Mouse (Mus musculus) lung, postnatal 4 days (tissue): Measurements from ENCODE around the gene Mrps21.
"Not testable (repeated sequence)": the region's sequence is repeated elsewhere in the genome, so short reads cannot be mapped to it uniquely, and the experiment has no call there.

Source experiments
- DNase-seq, 2 experiments: peaks; one replicate each; pipeline ENCODE4 v3.0.0; 2021

The Mrps21 gene

DNA sequence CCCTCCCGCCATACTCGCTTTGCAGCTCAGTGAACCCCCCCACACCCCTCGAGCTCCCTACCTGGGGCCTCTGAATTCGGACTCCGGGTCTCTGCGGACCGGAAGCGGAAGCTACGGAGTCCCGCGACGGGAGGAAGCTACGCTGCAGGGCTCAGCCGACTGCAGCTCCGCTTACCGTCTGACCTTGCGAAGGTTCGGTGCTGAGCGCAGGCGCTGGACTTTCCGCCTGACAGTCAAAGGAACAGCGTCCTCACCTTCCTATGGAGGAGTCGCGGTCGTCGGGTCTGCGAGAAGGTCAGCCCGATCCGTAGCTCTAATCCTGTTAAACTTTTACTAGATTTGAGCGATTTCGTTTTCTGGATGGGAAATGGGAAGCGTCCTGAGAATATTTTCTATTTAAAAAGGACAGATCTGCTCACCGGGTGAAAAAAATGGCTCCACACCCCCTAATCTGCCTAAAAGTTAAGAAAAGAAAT is at the start of gene Mrps21:
Gene Mrps21, minus strand, starts transcription at position 128 of the 476 bp plus-strand sequence.
- peak; percentile 88 to 92 for DNase-seq

DNA sequence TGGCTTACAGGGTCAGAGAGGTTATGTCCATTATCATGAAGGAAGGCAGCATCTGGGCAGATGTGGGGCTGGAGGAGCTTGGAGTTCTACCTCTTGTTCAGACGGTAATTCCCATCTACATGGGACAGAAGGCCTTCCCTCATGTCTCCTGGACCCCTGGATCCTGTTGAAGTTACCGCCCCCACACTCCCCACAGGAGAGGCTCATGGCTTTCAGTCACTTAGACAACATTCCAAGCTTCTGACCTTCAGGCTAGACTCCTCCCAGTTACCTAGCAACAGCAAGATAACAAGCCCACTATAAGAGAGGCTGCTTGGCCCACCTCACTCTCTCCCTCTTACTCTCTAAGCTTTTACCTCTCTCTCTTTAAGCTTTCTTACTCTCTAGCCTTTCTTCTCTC is 49.2 kb upstream of the Mrps21 start:
- DNase-seq, result not testable (repeated sequence)

DNA sequence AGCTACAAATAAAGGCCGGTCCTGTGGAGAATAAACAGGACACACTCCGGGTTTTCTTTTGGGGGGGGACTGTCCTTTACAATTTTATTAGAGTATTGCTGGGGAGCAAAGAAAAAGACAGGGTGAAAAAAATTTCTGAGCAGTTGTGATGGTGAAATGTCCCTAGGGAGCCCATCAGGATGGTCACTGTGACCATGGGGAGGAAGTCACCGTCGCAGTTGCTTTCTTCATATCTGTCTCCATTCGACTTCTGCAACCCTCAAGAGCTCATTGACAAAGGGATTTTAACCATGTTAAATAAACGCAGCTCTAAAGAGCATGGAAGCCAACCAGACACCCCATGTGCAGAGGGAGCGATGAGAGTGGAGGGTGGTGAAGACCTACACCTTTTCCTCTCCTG is 45.4 kb upstream of the Mrps21 start:
- no peak for DNase-seq

DNA sequence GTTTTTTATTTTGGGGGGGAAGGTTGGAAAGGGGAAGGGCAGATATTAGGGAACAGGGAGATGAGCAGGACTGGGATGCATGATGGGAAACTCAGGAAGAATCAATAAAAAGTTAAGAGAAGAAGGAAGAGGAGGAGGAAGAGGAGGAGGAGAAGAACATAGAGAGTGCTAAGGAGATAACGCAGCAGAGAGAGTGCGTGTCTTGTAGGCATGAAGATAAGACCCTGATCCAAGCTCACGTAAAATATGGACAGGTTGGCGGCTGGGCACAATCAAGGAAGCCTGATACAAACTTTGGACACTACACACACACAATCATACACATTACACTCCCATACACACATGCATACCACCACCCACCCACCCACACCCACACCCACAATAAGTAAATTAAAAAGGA is 43.4 kb upstream of the Mrps21 start:
- DNase-seq, result no peak

DNA sequence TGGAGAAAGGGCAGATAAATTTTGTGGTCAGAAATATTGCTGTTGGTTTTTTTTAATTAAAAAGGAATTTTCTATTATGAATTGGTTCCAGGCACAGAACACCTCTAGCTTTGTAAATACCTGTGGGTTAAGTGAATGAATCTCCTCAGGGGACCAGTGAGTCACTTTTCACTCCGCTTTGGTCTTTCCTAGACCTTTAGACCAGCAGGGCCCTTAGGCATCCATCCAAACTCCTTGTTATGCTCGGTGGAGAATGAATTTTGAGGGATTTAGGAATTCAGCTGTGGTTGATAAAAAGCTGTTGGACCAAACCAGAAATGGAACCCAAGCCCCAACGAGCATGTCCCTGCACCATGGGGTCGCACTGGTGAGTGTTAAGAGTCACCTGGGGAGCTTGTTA is 36.3 kb upstream of the Mrps21 start:
- DNase-seq, result no peak

DNA sequence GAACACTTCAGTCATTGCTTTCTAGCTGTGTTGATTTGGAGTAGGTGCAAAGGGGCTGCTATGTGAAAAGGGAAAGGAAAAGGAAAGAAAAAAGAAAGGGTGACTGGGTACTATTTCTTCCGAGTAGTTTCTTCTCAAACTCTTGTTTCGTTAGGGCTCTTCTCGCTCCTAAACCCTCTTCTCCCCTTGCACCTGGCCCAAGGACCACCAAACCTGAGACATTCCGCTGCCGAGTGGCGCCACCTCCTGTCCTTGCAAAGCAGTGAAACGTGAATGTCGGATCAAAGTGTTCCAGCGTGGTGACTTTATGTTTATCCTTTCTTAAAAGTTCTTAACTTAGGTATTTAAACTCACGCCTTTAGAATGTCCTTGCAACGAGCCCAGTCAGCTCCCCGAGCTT is 35.5 kb upstream of the Mrps21 start:
- peak; percentile 53 to 73 for DNase-seq

DNA sequence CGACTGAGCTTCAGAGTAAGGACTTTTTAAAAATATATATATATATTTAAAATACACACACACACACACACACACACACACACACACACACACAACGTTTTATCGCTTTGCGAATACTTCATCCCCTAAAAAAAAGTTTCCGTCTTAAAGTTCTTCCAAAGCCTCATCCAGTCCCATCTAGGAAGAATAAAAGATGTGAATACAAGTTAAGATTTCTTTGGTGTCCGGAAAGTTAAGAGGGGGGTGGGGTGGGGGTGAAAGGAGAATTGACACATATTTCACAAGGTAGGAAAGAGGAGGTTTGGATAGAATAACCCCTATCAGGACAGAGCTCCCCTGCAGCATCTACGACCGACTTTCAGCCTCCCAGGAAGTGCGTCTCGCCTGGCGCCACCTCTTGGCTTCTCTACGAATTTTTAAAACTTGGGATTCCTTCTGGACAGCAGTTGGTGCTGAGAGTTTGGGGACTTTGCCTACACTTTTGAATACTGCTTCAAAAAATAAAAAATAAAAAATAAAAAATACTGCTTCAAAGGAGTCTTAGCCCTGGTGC is 34.7 kb upstream of the Mrps21 start:
- DNase-seq, result peak; percentile 54 to 78

DNA sequence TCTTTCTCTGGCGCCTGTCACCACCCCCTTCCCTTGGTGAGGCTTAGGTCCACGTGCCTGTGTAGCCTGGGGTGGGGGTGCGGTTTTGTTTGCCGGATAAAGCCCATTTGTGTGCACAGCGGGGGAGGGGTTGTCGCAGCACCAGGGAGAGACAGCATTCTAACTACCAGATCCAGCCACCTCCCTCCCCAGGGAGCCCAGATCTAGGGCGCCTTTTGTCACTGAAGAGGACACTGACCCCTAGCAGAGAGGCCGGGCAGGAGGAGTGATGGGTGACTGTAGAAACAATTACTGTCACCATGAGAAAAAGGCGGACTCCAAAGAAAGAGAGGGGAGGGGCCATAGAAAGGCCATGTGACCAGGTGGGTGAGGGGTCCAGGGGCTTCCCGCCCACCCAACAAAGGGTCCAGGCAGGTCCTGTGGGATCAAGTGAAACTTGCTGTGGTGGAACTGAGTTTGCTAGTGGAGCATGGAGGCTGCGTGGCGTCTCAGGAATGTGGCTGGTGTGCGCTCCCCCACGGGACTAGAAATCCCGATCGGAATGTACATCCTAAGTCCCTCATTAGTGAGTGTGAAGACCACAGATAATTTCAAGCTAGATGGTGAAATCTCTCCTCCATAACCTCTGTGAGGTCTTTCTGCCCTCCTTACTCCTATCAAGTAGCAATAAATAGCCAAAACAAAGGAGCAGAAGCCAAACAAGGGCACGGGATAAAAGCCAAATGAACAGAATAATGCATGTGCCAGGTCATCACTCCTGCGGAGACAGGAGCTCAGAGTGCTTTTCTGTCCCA is 34.0 kb upstream of the Mrps21 start:
- peak; percentile 60 to 70 for DNase-seq

DNA sequence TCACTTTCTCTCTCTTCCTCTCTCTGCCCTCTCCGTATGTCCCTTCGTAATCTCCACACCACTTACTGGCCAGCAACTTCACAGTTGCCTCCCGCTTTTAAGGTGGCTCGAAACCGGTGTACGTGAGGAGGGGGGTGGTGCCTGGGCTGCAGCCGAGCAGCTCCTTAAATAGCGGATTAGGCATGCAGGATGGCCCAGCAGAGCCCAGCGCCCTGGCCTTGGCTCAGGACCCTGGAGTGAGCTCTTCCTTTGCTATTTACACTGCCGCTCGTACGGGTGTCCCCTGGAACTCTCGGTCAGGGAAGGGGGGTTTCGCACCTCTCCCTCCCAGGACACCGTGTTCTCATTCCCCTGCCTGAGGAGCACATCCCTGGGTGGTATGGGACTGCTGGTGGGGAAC is 33.2 kb upstream of the Mrps21 start, which contains the start of gene Car14:
Gene Car14, minus strand, starts transcription at position 124 of the 400 bp plus-strand sequence.
- DNase-seq, result no peak

DNA sequence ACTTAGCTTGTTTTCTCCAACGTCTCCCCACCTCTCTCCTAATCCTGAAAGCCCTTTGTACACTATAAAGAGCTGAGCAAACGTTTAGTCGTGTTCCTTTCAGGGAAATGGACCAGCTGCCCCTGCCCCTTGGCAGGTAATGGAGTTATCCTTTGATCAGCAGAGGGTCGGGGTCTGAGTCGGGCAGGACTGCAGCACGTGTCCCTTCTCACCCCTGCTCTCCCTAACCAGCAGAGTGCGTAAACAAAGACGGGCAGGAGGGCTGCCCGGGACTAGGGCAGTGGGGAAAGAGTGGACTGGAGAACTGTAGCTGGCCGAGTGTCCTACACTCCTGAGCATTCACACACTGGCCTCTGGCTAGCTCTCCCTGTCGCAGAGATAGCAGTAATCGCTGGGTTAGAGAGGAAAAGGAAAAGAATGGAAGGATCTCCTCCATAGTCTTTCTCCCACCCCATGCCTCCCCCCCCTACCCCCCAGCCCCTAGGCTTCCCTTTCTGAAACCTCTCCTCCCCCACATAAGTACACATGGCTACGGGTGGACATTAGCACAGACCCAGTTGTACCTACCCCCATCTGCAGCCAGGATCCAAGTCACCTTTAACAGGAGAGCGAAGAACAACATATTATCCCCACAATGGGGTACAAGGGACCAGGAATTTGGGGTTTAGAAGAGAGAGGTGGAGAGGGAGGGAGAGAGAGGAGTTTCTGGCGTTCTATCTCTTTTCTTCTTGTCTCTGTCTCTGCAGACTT is 32.6 kb upstream of the Mrps21 start:
- no peak for DNase-seq

DNA sequence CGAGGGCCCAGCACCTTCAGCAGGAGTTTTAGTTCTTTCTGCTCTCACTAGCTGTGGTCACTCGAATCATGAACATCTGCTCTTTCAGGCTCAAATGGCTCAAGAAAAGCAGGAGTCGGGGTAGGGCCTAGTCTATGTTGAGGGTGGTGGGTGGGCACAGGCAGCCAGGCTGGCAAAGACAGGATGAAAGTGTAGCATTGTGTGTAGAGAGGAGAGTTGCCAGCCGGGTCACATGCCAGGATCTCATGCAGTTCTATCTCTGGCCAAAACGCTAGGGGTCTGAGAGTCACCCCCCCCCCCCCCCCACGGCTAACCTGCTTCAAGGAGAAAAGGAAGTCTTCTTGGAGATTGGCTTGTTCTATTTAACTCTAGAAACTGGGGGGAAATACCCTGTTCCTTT is 31.3 kb upstream of the Mrps21 start:
- no peak for DNase-seq

DNA sequence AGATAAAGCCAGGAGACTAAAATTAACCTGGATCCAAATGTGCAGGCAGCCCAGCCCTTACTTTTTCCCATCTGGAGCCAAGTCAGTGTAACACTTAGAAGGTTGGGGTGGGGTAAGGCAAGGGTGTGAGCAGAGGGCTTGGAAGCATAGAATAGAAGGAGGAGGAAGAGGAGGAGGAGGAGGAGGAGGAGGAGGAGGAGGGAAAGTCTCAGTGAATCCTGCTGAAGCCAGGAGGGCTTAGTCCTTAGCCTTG is 31.0 kb upstream of the Mrps21 start:
- DNase-seq, result no peak

DNA sequence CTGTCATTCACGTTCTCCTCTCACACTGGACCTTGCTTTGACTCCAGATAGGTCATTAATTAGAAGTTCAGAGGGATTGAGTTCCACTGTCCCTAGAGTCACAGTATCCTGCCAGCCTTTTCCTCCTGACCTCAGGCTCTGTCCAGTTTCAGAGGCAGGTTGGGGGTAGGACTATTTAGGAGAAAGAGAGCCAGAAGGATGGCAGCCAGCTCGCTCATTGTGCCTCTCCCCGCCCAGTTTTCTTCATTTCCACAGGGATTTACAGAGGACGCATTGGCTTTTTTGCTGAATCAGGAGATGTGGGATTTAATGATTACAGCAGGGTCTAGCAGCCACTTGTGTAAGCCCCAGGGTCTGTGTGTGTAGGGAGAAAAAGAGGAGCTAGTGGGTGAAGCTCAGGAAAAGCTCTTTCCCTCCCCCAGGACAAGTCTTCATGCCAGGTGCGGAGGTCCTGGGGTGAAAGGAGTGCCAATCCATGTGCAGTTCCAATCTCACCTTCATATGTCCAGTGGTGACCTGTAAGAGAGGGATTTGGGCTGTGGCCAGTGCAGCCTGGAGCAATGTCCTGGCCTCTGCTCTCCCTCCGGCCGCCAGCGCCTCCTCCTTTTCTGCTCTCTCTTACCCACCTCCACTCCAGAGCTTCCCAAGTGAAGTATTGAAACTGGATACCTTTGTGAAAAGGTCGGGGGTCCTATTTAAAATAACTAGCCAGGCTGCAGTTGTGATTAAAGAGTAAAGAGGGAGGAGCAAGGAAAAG is 30.5 kb upstream of the Mrps21 start:
- no peak for DNase-seq

DNA sequence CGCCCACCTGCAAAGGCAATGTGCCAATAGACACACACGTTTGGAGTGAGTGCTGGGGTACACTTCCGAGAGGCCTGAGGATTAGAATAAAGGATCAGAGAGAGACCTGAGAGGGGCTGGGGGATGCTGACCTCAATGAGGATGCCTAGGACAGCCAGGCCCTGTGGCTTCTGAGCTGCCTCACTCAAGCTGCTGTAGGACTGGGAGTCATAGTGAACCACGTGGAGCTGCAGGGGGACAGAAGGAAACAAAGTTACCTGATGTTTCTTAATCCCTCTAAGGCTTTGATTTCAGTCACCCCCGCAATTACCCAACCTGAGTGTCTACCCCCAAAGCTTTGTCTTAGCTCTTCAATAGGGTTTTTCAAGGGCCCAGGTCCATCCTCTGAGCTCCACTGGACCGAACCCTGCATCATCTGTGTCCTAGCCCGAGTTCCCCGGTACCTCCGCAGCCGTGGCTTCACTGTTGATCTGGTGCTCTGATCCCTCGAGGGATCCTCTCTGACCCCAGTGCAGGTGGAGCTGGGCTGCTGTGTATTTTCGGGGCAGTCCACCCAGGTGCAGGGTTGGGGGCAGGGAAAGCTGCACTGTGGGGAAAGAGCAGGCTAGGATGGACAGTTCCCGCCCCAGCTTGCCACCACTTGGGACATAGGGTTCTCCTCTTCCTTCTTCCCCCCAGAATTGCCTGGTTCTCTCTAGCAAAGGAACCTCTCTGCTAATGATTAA is 28.6 kb upstream of the Mrps21 start:
- DNase-seq, result no peak

DNA sequence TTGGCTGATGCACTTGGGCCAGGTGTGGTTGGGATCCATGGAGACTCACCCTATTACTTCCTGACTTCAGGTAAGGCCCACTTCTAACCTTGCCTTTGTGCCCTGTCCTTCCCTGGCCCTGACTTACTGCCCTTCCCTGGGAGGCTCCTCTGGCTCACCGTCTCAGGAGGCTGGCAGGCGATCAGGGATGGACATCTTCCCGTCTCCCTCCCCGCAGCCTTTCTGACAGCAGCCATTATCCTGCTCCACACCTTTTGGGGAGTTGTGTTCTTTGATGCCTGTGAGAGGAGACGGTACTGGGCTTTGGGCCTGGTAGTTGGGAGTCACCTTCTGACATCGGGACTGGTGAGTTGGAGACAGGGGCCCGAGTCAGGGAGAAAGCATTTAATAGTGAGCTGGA is 24.2 kb upstream of the Mrps21 start:
- DNase-seq, result not testable (repeated sequence)

DNA sequence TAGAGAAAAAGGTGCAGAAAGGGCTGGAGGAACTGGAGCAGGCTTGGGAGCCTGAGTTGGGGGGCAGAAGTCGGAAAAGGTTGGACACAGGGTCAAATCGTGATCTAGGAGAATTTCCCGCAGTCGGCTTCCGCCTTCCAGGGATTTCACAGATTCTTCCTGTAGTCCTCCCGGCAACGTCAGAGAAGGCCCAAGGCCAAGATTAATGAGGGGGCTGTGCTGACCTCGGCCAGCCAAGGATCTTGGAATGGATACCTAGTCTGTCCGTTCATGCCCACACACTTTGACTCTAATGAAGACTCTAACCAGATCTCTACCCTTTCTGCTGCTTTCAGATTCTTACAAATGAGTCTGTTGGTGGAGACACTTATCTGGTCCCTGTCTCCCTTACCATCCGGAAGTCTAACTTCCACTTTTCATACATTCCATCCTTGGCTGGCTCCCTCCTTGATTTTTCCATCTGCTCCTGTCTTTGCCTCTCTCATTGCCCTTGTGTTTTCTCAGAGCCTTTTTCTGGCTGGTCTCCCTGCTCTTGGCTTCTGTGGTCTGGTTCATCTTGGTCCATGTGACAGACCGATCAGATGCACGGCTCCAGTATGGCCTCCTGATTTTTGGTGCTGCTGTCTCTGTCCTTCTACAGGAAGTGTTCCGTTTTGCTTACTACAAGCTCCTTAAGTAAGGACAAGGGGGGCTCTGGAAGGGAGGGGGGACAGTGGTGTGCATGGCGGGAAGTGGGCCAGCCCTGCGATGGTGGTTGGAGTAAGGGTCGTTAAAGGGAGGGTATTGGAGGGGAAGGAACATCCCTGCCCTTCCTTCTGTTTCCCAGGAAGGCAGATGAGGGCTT is 23.2 kb upstream of the Mrps21 start:
- peak; percentile 77 to 80 for DNase-seq

DNA sequence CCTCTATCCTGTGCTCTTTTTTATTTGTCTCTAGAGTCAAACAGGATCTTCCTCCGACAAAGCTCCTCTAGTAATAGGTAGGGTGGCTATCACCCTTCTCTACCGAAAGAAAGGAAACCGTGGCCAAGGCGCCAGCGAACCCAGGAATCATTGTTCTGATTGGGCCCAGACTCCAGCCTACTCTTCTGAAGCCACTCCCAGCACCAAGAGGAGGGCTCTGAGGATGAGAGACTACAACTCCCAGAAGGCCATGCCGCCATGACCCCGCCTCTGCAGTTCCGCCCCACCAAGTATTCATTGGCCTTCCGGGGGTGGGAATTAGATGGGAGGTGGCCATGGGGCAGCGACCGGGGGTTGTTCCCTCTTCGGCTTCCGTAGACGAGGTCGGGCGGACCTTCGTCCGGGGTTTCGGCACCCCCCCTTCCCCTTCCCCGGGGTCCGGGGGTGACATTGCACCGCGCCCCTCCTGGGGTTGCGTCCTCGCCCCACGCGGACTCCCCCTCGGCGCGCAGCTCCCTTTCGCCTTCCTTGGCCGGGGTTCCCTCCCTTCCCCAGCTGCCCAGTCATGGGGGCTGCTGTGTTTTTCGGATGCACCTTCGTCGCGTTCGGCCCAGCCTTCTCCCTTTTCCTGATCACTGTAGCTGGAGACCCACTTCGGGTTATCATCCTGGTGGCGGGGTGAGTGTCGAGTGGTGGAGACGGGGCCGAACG is 22.4 kb upstream of the Mrps21 start, which contains the start of gene Aph1a:
Gene Aph1a, plus strand, starts transcription at position 364 of the 711 bp plus-strand sequence.
- DNase-seq, result peak; percentile 97 to 99

DNA sequence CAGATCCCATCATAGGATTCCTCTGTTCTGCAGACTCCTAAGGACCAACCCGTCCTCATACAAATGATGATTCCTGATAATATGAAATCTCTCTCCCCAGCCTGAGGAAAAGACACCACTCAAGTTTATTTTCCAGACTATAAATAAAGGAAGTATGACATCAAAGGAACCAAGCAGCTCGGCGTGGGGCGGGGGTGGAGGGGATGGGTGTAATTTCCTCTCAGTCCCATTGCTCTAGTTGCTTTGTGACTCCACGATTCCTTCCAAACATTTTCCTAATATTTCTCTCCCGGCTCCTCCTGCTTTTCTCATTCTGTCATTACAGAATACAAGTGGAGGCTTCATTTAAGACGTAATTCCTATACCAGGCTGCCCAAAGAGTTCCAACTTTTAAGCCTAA is 21.8 kb upstream of the Mrps21 start:
- DNase-seq, result peak; percentile 69 to 73

DNA sequence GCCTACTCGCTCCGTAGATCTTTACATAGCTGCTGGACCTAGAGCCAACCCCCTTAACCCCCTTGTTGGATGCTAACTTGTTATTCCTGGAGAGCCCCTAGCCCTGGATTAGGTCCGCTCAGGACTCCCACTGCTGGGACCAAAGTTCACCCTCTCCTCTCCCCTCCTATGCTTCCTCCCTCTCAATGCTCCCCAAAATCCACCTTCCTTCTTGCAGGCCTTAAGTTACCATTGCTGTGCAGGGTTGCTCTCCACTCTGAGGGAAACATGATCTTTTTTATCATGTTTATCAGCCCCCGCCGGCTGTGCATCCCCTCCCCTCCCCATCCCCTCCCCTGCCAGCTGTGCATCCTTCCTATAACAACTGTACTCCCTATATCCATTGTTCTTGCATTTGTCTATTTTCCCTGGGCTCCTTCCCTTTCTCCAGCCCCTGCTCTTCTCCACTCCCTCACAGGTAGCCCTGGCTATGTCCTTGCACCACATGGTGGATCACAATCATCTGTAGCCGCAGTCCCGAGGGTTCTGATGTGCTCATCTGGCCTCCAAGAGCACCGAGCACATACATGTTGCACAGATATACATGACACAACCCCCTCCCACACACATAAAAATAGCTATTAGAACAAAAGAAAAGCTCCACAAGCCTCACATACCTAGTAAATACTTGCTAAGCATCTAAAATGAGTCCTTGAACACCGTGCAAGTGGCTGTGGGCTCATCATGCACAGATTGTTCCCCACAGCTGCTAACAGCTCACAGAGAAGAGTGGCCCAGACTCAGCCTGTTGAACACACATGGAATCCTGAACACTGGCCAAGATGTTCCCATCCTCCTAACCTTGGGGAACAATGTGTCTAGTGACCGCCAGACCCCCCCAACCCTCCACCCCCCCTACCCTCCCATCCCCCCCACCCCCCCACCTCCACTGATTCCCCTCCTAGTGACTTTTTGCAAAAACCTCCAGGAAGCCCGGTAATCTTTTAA is 21.0 kb upstream of the Mrps21 start:
- DNase-seq, result peak in 1 of 2 experiments; percentile 49
